Mouse (Mus musculus) lung, postnatal 0 days (tissue): ENCODE measurements around the gene Gnat3.
"Not testable (repeated sequence)": the region's sequence is repeated elsewhere in the genome, so short reads cannot be mapped to it uniquely, and the experiment has no call there.

Experiments used
- CTCF ChIP-seq: IDR thresholded peaks from 2 replicates; pipeline ENCODE4 v1.5.1; 2016; ENCODE audit warnings: antibody characterized with exemption, mild to moderate bottlenecking
- EP300 ChIP-seq: IDR thresholded peaks from 2 replicates; pipeline ENCODE4 v1.6.1; 2016; ENCODE audit warnings: antibody characterized with exemption, mild to moderate bottlenecking, control low read depth

GRCm38 (mm10) chr5:17931588-17931987 lies 30.8 kb upstream of the Gnat3 start:
- TF ChIP-seq EP300, CTCF: not testable (repeated sequence)
